Mouse (Mus musculus): ENCODE results near the gene Zfp146.

DNA sequence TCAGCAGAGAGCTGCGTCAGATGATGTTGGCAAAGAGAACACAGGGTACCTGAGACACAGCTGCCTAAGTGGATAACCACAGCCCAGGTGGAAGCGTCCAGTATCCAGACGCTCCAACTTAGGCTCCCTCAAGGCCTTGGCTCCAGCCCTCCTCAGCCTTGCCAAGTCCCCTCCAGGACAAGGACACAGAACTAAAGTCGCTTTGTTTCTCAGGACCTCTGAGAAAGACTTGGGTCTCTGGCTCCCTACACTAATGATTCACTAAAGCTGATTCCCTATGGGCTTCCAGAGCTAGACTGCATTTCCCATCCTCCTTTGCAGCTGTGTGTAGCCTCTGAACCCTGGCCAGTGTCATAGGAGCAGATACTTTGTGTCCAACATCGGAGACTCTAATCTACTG, 30.6 kb upstream of the Zfp146 start:
- TF ChIP-seq MYOD1 (IDR thresholded peaks at IDR 0.05; ENCODE audit: control insufficient read depth, insufficient read length, low read depth): no peak
- TF ChIP-seq CTCF (IDR thresholded peaks at IDR 0.05; ENCODE audit: control insufficient read depth, insufficient read depth, insufficient read length): no peak
